Mouse (Mus musculus) right cerebral cortex, adult 2 months (tissue): ENCODE results near the gene Olfr790.

ENCODE experiments used
- DNase-seq, 2 experiments: peaks; one replicate each; pipeline ENCODE4 v3.0.0; 2021 to 2022; ENCODE audit warnings: low spot score in 2 of 2

The Olfr790 gene

GRCm38 (mm10) chr10:129498192-129498591, at the start of gene Olfr790:
Olfr790 (plus strand) TSS chr10:129498492.
- DNase-seq: no peak

- DNase-seq: no peak
Measured at GRCm38 (mm10) chr10:129461562-129461961, 36.7 kb upstream of the Olfr790 start, which contains the start of gene Olfr787. Olfr787 (plus strand) TSS chr10:129461862.

- no peak for DNase-seq
Measured at GRCm38 (mm10) chr10:129470698-129471097, 27.6 kb upstream of the Olfr790 start, which contains the start of gene Olfr788. Olfr788 (plus strand) TSS chr10:129470998.

- DNase-seq: no peak
Measured at GRCm38 (mm10) chr10:129473256-129473655, 25.0 kb upstream of the Olfr790 start.

- no peak for DNase-seq
Measured at GRCm38 (mm10) chr10:129473723-129474122, 24.6 kb upstream of the Olfr790 start.

GRCm38 (mm10) chr10:129484452-129484851, 13.8 kb upstream of the Olfr790 start, which contains the start of gene Olfr789:
Olfr789 (plus strand) TSS chr10:129484752.
- no peak for DNase-seq

- DNase-seq: peak; percentile 35 to 55
Measured at GRCm38 (mm10) chr10:129490101-129490500, 8.2 kb upstream of the Olfr790 start.

- DNase-seq: no peak
Measured at GRCm38 (mm10) chr10:129521492-129521891, 23.2 kb downstream of the Olfr790 start, which contains the start of gene Olfr791. Olfr791 (plus strand) TSS chr10:129521792.

GRCm38 (mm10) chr10:129538862-129539261, 40.6 kb downstream of the Olfr790 start, which contains the start of gene Olfr792:
Olfr792 (plus strand) TSS chr10:129539162.
- no peak for DNase-seq

- peak; percentile 13 to 18 for DNase-seq
Measured at GRCm38 (mm10) chr10:129549354-129549753, 51.1 kb downstream of the Olfr790 start.
